Mouse (Mus musculus) fat pad, adult 2 months (tissue): ENCODE data around the gene A730071L15Rik.

Experiments
- DNase-seq: peaks from one replicate; pipeline ENCODE4 v3.0.0-alpha.2; 2011; ENCODE audit warnings: low read depth, low spot score; ENCODE audit errors: extremely low read depth

The A730071L15Rik gene

DNA sequence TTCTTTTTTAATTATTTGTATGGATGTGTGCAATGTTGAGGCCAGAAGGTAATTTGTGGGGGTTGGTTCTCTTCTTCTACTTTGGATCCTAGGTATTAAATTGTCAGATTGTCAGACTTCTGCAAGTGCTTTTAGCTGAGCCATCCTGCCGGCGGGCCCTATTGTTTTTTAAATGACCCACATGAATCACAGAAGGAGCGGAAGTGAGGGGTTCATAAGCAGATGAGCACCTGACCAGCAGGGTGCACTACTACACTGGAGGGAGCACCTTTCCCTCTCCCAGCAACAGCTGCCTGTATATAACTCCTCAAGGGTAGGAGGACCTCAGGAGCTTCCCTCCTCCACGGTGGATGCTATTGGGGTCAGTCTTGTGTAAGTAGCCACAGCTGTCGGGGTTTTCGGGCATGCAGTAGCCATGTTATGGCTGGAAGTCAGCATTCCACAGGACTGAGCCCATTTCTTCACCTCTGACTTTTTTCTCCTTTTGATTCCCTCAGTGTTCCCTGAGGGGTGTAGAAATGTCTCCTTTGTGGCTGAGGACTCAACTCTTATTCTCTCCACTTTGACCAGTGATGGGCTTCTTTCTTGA lies 18.9 kb upstream of the A730071L15Rik start:
- DNase-seq, result no peak

- DNase-seq, result no peak
Measured at GRCm38 (mm10) chr11:6183246-6183645, 16.6 kb upstream of the A730071L15Rik start.

DNA sequence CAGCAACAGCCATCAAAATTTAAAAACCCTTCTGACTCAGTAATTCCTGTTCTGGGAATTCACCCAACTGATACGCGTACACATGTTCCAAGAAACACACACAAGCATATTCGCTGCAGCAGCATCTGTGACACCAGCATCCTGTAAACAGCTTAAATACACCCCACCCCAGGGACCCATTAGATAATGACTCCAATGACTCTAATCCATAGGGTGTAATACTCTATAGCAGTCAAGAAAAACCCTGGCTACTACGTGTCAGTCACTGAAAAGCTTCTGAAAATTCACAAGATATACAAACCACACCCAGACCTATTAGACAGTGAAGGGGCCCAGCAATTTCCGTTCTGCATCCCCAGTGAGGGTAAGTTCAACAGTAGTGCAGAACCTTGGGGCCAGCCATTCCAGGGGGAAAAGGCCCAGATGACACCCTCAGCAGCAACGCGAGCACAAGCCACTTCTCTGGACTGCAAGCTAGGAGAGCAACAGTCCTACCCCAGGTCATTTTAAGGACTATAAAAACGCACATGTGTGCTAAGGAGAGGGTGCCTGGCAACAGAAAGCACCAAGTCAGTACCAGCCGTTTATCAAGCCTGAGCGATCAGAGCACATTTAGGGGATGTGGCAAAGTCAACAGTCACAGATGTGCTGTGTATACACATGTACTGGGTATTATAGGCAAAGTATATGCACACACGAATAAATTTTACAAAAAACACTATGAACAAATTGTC lies 15.5 kb upstream of the A730071L15Rik start:
- DNase-seq, result no peak

GRCm38 (mm10) chr11:6187399-6187798 lies 12.4 kb upstream of the A730071L15Rik start:
- DNase-seq, result no peak

DNA sequence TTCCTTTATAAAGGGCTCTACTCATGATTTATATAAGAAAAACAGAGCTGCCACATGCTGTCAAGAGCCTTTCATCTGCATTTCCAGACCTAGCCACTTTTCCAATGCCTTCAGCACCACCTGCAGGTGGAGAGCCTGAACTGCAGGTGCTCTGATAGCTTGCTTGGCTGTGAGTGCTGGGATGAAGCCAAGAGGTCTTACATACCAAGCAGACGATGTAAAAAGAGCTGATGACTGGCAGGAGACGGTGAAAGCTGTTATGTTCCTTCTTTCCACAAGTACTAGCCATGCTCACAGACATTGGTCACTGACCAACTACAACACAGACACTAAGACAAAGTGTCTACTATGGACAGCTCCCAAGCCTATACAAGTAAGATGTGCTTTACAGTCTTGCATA lies 12.0 kb upstream of the A730071L15Rik start:
- peak; percentile 89 for DNase-seq

DNA sequence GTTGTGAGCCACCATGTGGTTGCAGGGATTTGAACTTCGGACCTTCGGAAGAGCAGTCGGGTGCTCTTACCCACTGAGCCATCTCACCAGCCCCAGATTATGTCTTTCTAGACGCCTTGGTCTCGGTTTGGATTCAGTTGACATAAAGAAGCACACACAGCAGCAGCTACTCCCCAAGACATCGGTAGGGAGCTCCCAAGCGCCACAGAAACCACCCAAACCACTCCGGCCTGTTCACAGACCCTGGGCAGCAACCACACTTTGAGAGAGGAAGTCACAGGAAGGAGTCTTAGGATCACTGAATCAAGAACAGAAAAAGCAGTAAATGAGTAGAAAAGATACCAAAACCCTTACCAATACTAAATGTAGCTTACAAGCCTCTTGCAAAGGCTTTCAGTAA lies 3.0 kb upstream of the A730071L15Rik start:
- DNase-seq, result no peak

GRCm38 (mm10) chr11:6198449-6198848 lies 1.4 kb upstream of the A730071L15Rik start:
- DNase-seq, result no peak

GRCm38 (mm10) chr11:6200087-6200569 lies 299 bp downstream of the A730071L15Rik start, which contains the start of gene Nudcd3:
Nudcd3 (minus strand) TSS chr11:6200415.
- peak; percentile 39 for DNase-seq

- DNase-seq, result no peak
Measured at GRCm38 (mm10) chr11:6200570-6200969, 741 bp downstream of the A730071L15Rik start.

- no peak for DNase-seq
Measured at GRCm38 (mm10) chr11:6207090-6207489, 7.3 kb downstream of the A730071L15Rik start.

GRCm38 (mm10) chr11:6208158-6208557 lies 8.3 kb downstream of the A730071L15Rik start:
- no peak for DNase-seq

DNA sequence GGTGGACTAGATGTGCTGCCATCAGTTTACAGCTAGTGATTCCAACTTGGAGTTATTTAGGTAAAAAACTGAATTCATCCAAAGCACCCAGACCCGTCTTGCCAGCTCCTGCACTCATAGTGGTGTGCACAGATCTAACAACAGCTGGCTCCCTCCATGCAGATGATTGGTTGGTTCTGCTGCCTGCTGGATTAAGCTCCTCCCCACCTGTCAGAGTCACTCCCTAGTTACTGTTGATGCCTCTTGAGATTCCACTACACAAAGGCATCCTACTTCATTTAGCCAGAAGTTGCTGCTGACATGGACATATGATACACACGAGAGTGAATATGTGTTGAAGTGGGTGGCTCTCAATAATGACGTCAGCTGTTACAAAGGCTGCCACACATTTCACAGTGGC lies 17.0 kb downstream of the A730071L15Rik start:
- no peak for DNase-seq

GRCm38 (mm10) chr11:6218189-6218896 lies 18.5 kb downstream of the A730071L15Rik start:
- DNase-seq, result no peak

- DNase-seq, result no peak
Measured at GRCm38 (mm10) chr11:6219967-6220366, 20.1 kb downstream of the A730071L15Rik start.

DNA sequence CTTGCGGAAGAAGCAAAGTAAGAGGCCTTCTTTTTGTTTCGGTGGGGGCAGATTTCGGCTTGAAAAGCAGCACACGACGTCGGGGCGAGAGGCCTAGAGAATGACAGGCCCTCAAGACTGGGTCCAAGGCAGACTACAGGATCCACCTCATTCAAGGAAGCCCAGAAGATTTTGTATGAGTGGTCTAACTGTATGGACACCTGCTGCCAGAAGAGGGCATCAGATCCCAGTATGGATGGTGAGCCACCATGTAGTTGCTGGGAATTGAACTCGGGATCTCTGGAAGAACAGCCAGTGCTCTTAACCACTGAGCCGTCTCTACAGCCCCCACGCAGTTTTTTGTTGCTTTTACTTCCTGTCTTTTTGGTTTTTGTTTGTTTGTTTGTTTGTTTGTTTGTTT lies 22.4 kb downstream of the A730071L15Rik start:
- no peak for DNase-seq

GRCm38 (mm10) chr11:6224541-6225229 lies 24.9 kb downstream of the A730071L15Rik start:
- DNase-seq, result peak; percentile 21

GRCm38 (mm10) chr11:6230012-6230411 lies 30.2 kb downstream of the A730071L15Rik start, which contains the start of gene Npc1l1:
Npc1l1 (minus strand) TSS chr11:6230143.
- DNase-seq, result no peak

DNA sequence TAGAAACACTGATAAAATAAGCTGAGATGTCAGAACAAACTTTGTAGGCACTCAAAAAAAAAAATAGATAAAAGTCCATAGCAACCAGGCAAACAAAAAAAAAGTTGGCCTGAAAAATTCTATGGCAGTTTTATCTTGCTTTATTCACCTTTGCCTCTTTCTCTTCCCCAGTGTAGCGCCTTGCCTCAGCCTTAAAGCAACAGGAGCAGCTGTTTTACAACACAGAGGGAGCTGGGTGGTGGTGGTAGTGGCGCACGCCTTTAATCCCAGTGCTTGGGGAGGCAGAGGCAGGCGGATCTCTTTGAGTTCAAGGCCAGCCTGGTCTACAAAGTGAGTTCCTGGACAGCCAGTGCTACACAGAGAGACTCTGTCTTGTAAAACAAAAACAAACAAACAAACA lies 33.2 kb downstream of the A730071L15Rik start:
- DNase-seq, result no peak

DNA sequence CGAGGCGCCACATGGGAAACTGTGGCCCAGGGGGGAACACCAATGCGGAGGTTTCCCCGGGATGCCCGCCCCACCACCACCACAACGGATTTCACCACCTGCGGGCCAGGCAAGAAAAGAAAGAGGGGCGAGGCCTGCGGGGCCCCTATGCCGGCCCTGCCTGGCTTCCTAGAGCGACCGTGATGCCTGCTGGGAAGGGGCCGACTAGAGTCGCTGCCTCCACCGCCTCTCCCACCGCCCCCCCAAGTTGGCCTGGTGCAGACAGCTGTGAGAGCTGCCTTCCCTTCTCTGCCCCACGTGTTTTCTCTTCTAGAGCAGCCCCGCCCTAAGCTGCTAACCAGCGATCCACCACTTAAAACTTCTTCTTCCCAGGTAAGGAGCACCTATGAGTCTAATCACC lies 44.9 kb downstream of the A730071L15Rik start:
- DNase-seq, result no peak
